Mouse (Mus musculus): ENCODE results near the gene Gm18596.
"Not testable (repeated sequence)": the region's sequence is repeated elsewhere in the genome, so short reads cannot be mapped to it uniquely, and the experiment has no call there.

DNA sequence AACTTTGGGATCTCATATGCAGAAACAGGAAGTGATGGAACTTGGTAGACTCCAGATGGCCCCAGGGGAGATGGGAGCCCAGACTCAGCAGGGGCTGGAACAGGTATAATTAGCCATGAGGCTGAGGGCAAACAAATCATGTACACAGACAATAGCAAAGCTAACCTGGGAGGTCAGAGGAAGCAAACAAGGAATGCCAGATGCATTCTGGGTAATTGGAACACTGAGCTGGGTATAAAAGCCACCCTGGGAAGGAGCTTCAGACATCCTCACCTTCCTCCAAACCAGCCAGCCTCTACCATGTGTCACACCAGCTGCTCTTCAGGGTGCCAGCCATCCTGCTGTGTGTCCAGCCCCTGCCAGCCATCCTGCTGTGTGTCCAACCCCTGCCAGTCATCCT is 31.3 kb downstream of the Gm18596 start, which contains the start of gene Gm10024:
- TF ChIP-seq CTCF, EP300 (IDR thresholded peaks at IDR 0.05; ENCODE audit: low read depth): not testable (repeated sequence)

All from liver, embryonic 14.5 days (tissue).